Mouse (Mus musculus) lung, postnatal 0 days (tissue): Measurements from ENCODE around the gene Robo1.

Experiments
- CTCF ChIP-seq: IDR thresholded peaks from 2 replicates; pipeline ENCODE4 v1.5.1; 2016; ENCODE audit warnings: antibody characterized with exemption, mild to moderate bottlenecking
- EP300 ChIP-seq: IDR thresholded peaks from 2 replicates; pipeline ENCODE4 v1.6.1; 2016; ENCODE audit warnings: antibody characterized with exemption, mild to moderate bottlenecking, control low read depth

DNA sequence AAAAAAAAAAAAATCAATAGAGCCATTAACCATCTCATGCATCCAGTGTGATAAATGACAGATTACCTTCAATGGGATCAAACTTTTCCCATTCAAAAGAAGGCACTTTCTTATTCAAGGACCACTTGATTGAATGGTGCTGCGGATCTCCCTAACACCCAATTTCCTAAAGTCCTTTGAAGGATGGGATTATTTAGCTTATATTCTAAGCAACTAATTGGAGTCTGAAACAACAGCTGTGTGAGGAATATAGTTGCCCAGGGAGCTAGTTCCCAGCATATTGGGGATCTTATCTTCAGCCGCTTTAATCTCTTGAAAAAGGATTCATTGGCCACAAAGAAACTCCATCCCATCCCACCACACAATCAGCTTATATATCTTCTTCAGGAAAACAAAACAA is 236.8 kb downstream of the Robo1 start:
- TF ChIP-seq EP300 (no peak), CTCF (no peak)
